Mouse (Mus musculus) erythroblast, embryonic 14.5 days (primary cell): ENCODE data around the gene Olfr323. TPM values are rescaled to one million over a fixed set of nuclear protein-coding genes. Genes with fewer than 3 reads are reported as not detected.

ENCODE experiments used
- H3K27me3 ChIP-seq: 2 replicates; pipeline ENCODE4 v1.6.1; 2012; ENCODE audit warnings: inconsistent platforms; ENCODE audit not compliant: control insufficient read depth
- H3K36me3 ChIP-seq: 2 replicates; pipeline ENCODE4 v1.6.1; 2012; ENCODE audit warnings: mild to moderate bottlenecking, inconsistent platforms; ENCODE audit not compliant: control insufficient read depth
- H3K4me1 ChIP-seq: 2 replicates; pipeline ENCODE4 v1.6.1; 2012; ENCODE audit warnings: inconsistent platforms; ENCODE audit not compliant: control insufficient read depth
- H3K4me3 ChIP-seq: replicated peaks from 2 replicates; pipeline ENCODE3; 2012; ENCODE audit warnings: moderate library complexity, mild to moderate bottlenecking, inconsistent platforms
- H3K9me3 ChIP-seq: 2 replicates; pipeline ENCODE4 v1.6.1; 2012; ENCODE audit warnings: low read length, inconsistent platforms, mixed read lengths; ENCODE audit not compliant: control insufficient read depth
- GATA1 ChIP-seq: IDR thresholded peaks from 2 replicates; pipeline ENCODE4 v1.6.1; 2012; ENCODE audit warnings: low read length, inconsistent platforms, mixed read lengths
- TAL1 ChIP-seq: IDR thresholded peaks from 3 replicates; pipeline ENCODE4 v1.6.1; 2012; ENCODE audit warnings: low read length, inconsistent platforms, mixed read lengths
- polyA plus RNA-seq: library from polyadenylated mRNA; stranded (reverse); fragments of >175 nt; gene quantifications from 2 replicates; pipeline ENCODE4 v1.2.3, GENCODE M21; 2012

Olfr323 gene
- polyA plus RNA-seq, 1 experiment, result 0.02 TPM

- Histone ChIP-seq H3K9me3 (peaks cover 1% of the 10 kb centered on the region), H3K4me3 (no peak overlapping the region), H3K4me1 (peaks cover 75% of the 10 kb centered on the region), H3K27me3 (peaks cover 8% of the 10 kb centered on the region), H3K36me3 (peaks cover 17% of the 10 kb centered on the region)
- TF ChIP-seq GATA1 (no peak), TAL1 (no peak)
These were observed 7.9 kb upstream of the Olfr323 start for GRCm38 (mm10) chr11:58638176-58638701.

GRCm38 (mm10) chr11:58636376-58636977 lies 6.2 kb upstream of the Olfr323 start:
- TF ChIP-seq GATA1 (no peak), TAL1 (no peak)
- peaks cover 8% of the 10 kb centered on the region for H3K27me3 ChIP-seq
- peaks cover 62% of the 10 kb centered on the region for H3K4me1 ChIP-seq
- H3K36me3 ChIP-seq, result peaks cover 5% of the 10 kb centered on the region
- no peak overlapping the region for H3K4me3 ChIP-seq
- no peaks in the 10 kb centered on the region for H3K9me3 ChIP-seq

- peaks cover 50% of the 10 kb centered on the region for H3K4me1 ChIP-seq
- TF ChIP-seq TAL1, result no peak
- TF ChIP-seq GATA1, result no peak
- no peaks in the 10 kb centered on the region for H3K36me3 ChIP-seq
These were observed 4.6 kb upstream of the Olfr323 start for GRCm38 (mm10) chr11:58634878-58635277.

GRCm38 (mm10) chr11:58626146-58626545 lies 4.2 kb downstream of the Olfr323 start:
- Histone ChIP-seq H3K4me1 (no peaks in the 10 kb centered on the region), H3K36me3 (no peaks in the 10 kb centered on the region), H3K4me3 (no peak overlapping the region), H3K9me3 (no peaks in the 10 kb centered on the region), H3K27me3 (0 out of 2 replicates have a peak, but pooled peaks cover 2% of the 10 kb centered on the region)
- TF ChIP-seq TAL1, result no peak

More at GRCm38 (mm10) chr11:58634878-58635277, 4.6 kb upstream of the Olfr323 start:
- no peaks in the 10 kb centered on the region for H3K9me3 ChIP-seq
- peaks cover 2% of the 10 kb centered on the region; the same call in 1 of the 2 replicates for H3K27me3 ChIP-seq
- no peak overlapping the region for H3K4me3 ChIP-seq

- Histone ChIP-seq H3K9me3 (no peaks in the 10 kb centered on the region), H3K4me3 (no peak overlapping the region), H3K27me3 (no peaks in the 10 kb centered on the region), H3K4me1 (no peaks in the 10 kb centered on the region), H3K36me3 (no peaks in the 10 kb centered on the region)
- TF ChIP-seq GATA1 (no peak), TAL1 (no peak)
These were observed 11.5 kb downstream of the Olfr323 start for GRCm38 (mm10) chr11:58618793-58619192.

- TF ChIP-seq GATA1 (no peak), TAL1 (no peak)
- no peaks in the 10 kb centered on the region for H3K27me3 ChIP-seq
- no peak overlapping the region for H3K4me3 ChIP-seq
- no peaks in the 10 kb centered on the region for H3K36me3 ChIP-seq
- H3K4me1 ChIP-seq, result no peaks in the 10 kb centered on the region
- no peaks in the 10 kb centered on the region for H3K9me3 ChIP-seq
These were observed 11.9 kb downstream of the Olfr323 start for GRCm38 (mm10) chr11:58618369-58618768.

GRCm38 (mm10) chr11:58615975-58616374 lies 14.3 kb downstream of the Olfr323 start, which contains the start of gene 2210407C18Rik:
Gene 2210407C18Rik, minus strand, starts transcription at chr11:58616075.
- H3K4me1 ChIP-seq, result no peaks in the 10 kb centered on the region
- H3K4me3 ChIP-seq, result no peak within 1 kb of the TSS
- no peaks in the 10 kb centered on the region for H3K36me3 ChIP-seq
- no peaks in the 10 kb centered on the region for H3K9me3 ChIP-seq
- no peaks in the 10 kb centered on the region for H3K27me3 ChIP-seq
- TF ChIP-seq GATA1, result no peak
- TF ChIP-seq TAL1, result no peak

GRCm38 (mm10) chr11:58614526-58614925 lies 15.8 kb downstream of the Olfr323 start:
- H3K9me3 ChIP-seq, result no peaks in the 10 kb centered on the region
- no peak overlapping the region for H3K4me3 ChIP-seq
- H3K4me1 ChIP-seq, result no peaks in the 10 kb centered on the region
- TF ChIP-seq TAL1 (no peak), GATA1 (no peak)
- no peaks in the 10 kb centered on the region for H3K36me3 ChIP-seq
- H3K27me3 ChIP-seq, result no peaks in the 10 kb centered on the region

- TF ChIP-seq TAL1, result no peak
- no peak for TF ChIP-seq GATA1
- H3K9me3 ChIP-seq, result no peaks in the 10 kb centered on the region
- no peak overlapping the region for H3K4me3 ChIP-seq
- no peaks in the 10 kb centered on the region for H3K27me3 ChIP-seq
- H3K36me3 ChIP-seq, result no peaks in the 10 kb centered on the region
- no peaks in the 10 kb centered on the region for H3K4me1 ChIP-seq
These were observed 16.9 kb downstream of the Olfr323 start for GRCm38 (mm10) chr11:58613359-58613758.

GRCm38 (mm10) chr11:58607030-58607429 lies 23.3 kb downstream of the Olfr323 start:
- Histone ChIP-seq H3K9me3 (no peaks in the 10 kb centered on the region), H3K4me3 (no peak overlapping the region), H3K36me3 (no peaks in the 10 kb centered on the region), H3K4me1 (peaks cover 4% of the 10 kb centered on the region; the same call in 1 of the 2 replicates), H3K27me3 (no peaks in the 10 kb centered on the region)
- TF ChIP-seq TAL1 (no peak), GATA1 (no peak)
